Mouse (Mus musculus) gastrocnemius, postnatal 4 days (tissue): Measurements from ENCODE around the gene Kctd12b. TPM values are rescaled to one million over a fixed set of nuclear protein-coding genes. Genes with fewer than 3 reads are reported as not detected.
"Not testable (repeated sequence)": the region's sequence is repeated elsewhere in the genome, so short reads cannot be mapped to it uniquely, and the experiment has no call there.

Experiments used
- DNase-seq, 2 experiments: peaks; one replicate each; pipeline ENCODE4 v3.0.0; 2021 to 2022; ENCODE audit warnings: low spot score in 2 of 2, mixed read lengths in 2 of 2
- long read RNA-seq, 2 experiments: library from polyadenylated mRNA; stranded (forward); transcript quantifications; one replicate each; pipeline ENCODE4 v2.0.0; 2021
- total RNA-seq, 2 experiments: library from RNA; stranded (reverse); gene quantifications; 2 replicates each; pipeline ENCODE4 v1.2.3; 2021

The Kctd12b gene
- total RNA-seq = 10 to 100 TPM; 12.2 to 12.5 TPM
- long read RNA-seq, experiment 1, full-length matches to known transcripts = 5 of 5 reads
- long read RNA-seq, experiment 1, partial matches to known transcripts = 0 of 5 reads
- long read RNA-seq, experiment 1, other reads (novel, unspliced or antisense) = 0 of 5 reads
- long read RNA-seq, experiment 2, full-length matches to known transcripts = 2 of 2 reads
- long read RNA-seq, experiment 2, partial matches to known transcripts = 0 of 2 reads
- long read RNA-seq, experiment 2, other reads (novel, unspliced or antisense) = 0 of 2 reads

DNA sequence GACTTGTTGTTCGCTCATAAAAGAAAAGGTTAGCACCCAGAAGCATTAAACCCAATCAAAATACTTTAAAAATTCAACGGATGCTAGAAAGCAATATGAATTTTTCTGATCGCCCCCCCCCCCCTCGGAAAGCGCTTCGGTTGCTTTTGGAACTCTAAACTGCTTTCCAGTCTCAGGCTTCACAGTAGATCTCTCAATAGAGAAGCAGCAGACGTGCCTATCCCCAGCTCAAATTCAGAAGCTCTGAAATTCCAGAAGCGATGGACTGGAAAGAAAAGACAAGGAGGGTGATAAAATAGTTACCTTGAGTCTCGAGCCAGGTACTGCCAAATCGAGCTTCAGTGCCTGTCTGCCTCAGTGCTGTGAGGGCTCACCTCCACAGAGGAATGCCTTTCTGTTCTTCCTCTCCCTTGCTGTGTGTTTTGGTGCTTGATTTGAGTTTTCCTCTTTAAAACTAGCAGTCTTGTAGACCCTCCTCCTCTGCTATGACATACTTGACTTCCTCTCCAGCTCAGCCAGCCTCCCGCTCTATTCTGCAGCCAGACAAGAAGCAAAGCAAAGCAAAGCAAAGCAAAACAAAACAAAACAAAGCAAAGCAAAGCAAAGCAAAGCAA lies at the start of gene Kctd12b:
Kctd12b (minus strand) TSS at position 610 of the 614 bp plus-strand sequence.
- DNase-seq = peak; percentile 16 to 21

DNA sequence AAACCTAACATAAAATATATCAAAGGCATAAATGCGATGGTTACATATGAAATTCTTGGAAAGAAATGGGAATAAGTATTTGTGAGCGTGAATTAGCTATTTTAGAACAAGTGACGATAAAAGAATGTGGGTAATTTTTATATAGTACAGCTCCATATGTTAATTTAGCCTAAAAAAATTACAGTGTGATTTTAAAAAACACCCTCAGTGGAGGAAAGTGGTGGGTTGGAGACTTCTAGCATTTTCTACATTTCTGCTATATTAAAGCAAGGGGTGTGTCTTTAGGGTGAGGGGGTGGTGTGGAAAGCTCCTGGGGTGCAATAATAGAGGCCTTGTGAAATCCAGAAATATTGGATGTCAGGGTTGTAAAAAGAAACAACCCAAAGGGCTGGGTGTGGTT lies 46.3 kb upstream of the Kctd12b start:
- DNase-seq = no peak

DNA sequence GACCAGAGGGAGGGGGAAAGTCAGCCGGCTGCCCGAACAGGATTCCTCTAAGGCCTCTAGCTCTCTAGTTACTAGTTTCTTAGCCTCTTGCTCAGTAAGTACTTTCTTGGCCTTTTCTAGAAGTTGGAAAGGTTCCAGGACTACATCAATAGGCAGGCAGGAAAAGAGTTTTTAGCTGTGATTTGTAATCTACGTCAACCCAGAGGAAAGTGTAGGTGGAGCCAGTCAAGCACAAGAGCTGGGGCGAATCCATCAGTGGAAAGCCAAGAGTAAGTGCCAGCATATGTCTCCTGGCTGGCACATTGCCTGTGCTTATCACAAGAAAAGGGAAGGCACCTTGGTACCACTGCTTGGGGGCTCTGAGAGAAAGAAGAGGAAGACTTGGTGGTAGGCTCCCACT lies 39.5 kb upstream of the Kctd12b start:
- DNase-seq = no peak

DNA sequence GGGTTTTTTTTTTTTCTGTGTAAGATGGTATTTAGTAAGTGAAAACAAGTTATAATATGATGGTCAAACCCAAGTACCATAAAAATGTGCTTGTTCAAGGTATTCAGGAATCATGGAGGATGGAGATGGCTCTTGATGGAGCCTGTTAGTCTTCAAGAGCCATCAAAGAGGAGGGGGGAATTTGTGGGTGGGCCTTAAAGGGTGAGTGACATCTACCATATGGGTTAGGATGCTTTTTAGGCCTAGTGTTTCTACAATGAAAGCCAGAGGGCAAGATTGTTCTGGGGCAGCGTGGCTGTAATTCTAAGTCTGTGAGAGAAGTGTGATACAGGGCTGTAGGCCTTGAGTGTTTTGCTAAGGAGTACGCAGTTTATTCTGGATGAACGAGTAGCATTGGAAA lies 28.2 kb upstream of the Kctd12b start:
- DNase-seq = no peak

DNA sequence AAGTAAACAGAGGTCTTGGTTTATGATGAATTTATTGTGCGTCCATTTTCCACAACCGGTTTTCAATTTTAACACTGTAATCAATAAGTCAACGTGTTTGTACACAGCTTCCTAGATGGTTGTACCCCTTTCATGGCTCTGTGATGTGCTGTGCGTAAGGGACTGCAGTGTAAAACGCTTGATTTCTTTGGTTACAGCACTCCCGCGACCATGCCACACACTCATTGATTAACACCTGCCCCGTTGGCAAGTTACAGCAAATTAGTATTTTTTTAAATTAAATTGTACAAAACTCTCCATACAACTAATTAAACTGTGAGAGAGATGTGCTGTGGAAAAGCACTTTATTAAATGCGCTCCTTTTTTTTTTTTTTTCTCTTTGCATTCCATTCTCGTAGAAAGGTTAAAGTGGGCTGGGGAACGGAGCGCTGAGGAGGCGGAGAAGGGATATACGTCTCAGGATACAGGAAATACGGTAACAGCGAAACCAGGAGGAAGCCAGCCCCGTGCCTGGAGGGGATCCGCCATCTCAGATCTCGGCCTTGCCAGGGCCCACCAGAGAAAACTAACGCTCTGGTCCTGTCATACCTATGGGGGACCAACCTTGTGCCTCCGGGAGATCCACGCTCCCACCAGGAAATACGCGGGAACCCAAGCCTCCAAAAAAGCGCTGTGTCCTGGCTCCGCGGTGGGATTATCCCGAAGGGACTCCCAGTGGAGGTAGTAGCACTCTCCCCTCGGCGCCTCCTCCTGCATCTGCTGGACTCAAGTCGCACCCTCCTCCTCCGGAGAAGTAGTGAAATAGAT lies 27.1 kb upstream of the Kctd12b start, which contains the start of gene Nbdy:
Nbdy (plus strand) TSS at position 481 of the 807 bp plus-strand sequence.
- DNase-seq = peak; percentile 17 to 35

DNA sequence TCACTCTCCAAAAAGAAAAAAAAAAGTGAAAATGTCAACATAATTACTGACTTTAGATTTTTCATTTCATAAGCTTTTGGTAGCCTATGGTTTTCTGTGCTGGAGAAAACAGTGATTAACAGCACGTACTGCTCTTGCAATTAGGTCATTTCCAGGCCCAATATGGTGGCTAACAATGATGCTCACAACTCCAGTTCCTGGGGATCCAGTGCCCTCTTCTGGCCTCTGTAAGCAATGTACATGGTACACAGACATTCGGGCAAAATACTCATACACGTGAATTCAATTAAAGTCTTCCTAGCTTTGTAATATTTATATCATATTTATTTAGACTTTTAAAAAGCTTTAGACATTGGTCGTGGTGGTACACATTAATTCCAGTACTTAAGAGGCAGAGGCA lies 23.4 kb upstream of the Kctd12b start:
- DNase-seq = no peak

DNA sequence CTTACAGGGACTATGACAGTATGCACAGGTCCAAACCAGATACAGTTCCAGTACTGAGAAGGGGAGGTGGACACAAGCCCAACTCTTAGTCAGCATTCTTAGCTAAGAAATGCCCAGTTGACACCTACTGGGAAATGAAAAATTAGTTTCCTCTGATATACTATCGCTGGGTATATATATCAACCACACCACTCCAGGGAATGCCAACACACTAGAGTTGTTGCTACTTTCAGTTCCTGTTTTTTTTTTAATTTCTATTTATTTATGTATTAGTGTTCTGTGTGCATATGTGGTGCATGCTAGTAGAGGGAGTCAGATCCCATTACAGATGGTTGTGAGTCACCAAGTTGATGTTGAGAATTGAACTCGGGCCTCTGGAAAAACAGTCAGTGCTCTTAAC lies 20.5 kb upstream of the Kctd12b start:
- no peak for DNase-seq

DNA sequence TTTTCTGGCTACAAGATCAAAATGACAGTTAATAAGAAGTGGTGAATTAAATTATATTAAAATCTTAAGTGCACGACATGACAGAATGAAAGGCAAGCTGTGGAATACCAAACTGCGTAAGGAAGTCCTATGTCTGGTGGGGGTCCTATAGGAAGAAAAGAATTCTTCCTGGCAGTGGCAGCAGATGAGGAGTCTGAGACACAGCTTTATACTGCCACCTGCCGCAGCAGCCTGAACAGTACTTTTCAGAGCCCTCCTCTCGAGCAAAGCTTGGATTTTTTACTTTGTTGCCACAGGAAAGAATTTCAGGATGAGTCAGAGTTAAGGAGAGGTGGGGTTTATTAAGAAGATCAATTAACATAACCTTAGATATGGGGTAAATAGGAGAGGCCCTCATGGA lies 11.5 kb upstream of the Kctd12b start:
- DNase-seq = peak in 1 of 2 experiments; percentile 9

DNA sequence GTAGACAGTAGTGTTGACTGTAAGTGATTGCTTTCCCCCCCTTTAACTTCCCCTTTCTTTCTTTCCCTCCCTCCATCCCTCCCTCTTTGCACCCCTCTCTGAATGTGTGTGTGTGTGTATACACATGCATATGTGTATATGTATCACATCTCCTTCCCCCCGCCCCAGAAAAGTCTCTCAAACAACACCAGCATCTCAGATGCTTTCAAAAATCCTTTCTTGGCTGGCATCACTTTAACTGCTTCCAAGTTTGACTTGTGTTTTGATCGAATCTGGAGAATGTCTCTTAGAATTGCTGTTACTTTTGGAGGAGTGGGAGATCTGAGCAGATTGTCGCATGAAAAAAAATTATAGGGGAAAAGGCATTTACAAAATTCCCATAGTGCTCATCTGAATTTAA lies 4.3 kb upstream of the Kctd12b start:
- DNase-seq = no peak

DNA sequence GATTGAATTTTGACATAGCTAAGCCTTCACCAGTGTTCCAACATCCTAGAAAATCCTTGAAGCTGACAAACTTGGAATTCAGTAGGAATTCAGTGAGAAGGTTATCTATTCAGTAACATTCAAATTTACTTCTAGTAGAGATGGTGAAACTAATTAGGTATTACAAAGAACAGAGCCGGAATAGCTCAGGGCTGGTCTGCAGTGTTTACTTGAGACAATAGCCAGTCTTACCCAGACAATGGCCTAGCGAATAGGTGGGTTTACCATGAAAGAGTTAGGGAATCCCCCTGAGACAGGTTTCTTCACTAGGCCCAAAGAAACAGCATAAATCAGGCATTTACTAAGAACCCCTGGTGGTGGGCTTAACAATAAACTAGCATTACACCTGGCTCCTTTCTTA lies 28.0 kb downstream of the Kctd12b start:
- DNase-seq = not testable (repeated sequence)

DNA sequence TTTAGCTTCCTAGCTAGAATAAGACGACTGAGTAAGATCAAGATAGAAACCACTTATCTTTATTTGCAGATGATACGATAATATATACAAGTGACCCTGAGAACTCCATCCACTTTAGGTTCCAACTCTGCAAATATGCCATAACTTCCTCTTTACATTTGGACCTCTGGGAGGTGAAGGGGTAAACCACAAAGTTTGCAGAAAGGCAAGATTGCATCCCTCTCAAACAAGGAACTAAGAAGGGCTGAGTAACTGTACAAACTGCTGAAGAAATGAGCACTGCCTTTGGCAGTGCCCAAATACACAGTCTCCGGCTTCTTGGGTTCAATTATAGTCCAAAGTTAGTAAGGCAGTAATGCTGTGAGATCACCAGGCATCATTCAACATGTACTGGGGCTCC lies 31.3 kb downstream of the Kctd12b start:
- no peak for DNase-seq

DNA sequence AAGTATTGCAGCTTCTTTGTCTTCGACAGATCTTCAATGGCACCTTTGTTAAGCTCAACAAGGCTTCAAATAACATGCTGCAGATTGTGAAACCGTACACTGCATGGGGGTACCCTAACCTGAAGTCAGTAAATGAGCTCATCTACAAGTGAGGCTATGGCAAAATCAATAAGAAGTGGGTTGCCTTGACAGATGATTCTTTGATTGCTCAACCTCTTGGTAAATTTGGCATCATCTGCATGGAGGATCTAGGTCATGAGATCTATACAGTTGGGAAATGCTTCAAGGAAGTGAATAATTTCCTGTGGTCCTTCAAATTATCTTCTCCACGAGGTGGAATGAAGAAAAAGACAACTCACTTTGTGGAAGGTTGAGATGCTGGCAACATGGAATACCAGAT lies 39.2 kb downstream of the Kctd12b start:
- DNase-seq = no peak

DNA sequence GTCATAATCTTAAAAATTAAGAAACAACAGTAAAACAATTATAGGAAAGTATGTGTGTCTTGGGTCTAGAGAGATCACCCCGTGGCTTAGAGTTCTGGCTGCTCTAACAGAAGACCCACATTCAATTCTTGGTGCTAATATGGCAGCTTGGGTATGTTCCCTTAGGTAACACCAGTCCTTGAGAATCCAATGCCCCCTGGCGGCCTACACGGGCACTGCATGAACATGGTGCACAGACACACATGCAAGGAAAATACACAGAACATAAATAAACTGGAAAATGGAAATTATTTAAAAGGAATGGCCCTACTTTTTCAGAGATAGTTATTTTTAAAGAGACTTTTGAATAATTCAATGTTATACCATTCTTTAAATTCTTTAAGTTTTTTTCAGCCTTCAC lies 55.6 kb downstream of the Kctd12b start:
- DNase-seq = no peak

DNA sequence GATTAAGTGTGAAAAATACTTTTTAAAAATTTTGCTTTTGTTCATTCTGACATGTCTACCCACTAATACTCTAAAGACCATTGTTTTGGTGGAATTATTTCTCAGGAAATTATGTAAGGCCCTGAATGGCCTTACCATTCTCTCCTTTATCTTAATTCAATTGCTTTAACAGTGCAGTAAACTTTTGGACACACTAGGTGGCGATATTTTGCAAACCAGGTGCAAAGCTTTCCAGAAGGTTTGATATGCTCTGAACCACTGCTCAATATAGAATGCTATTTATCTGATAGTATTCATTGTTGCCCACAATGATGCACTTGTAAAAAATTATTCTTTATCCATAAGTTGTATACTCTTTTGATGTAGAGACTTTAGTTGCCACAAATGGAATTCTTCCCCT lies 59.9 kb downstream of the Kctd12b start:
- no peak for DNase-seq

Other genes starting within 250 kb of the Kctd12b start
- gene Ubqln2, start 198.2 kb downstream of the Kctd12b start, total RNA-seq = 10 to 100 TPM; 31.4 to 33.6 TPM
- not detected for gene Cypt3, start 137.8 kb downstream of the Kctd12b start, total RNA-seq
- gene Nbdy, start 27.2 kb upstream of the Kctd12b start, total RNA-seq = 10 to 100 TPM; 32.3 to 39.5 TPM
- gene Spin2c, start 135.8 kb upstream of the Kctd12b start, total RNA-seq = 1 to 10 TPM; 1.0 to 1.5 TPM